Mouse (Mus musculus) heart, adult 8-10 months (tissue): ENCODE data around the gene Nedd4. TPM values are rescaled to one million over a fixed set of nuclear protein-coding genes. Genes with fewer than 3 reads are reported as not detected.

Experiments used
- DNase-seq: peaks from one replicate; pipeline ENCODE4 v3.0.0; 2022; ENCODE audit warnings: low spot score
- total RNA-seq, 4 experiments: library from RNA; stranded (reverse); gene quantifications; 2 replicates each; pipeline ENCODE4 v1.2.4; 2022

Nedd4 gene
- total RNA-seq, 4 experiments from 2014 or later = 344 to 366 (median 354) TPM

GRCm38 (mm10) chr9:72721221-72721620 lies 59.1 kb downstream of the Nedd4 start:
- no peak for DNase-seq

- peak; percentile 53 for DNase-seq
These were observed 60.5 kb downstream of the Nedd4 start for GRCm38 (mm10) chr9:72722622-72723021.

GRCm38 (mm10) chr9:72724491-72725221 lies 62.5 kb downstream of the Nedd4 start:
- DNase-seq = no peak

- DNase-seq = peak; percentile 41
These were observed 71.8 kb downstream of the Nedd4 start for GRCm38 (mm10) chr9:72733966-72734365.

- no peak for DNase-seq
These were observed 73.8 kb downstream of the Nedd4 start for GRCm38 (mm10) chr9:72735822-72736410.

GRCm38 (mm10) chr9:72741206-72741605 lies 79.1 kb downstream of the Nedd4 start:
- no peak for DNase-seq

GRCm38 (mm10) chr9:72746278-72746677 lies 84.1 kb downstream of the Nedd4 start:
- no peak for DNase-seq

- DNase-seq = no peak
These were observed 88.1 kb downstream of the Nedd4 start for GRCm38 (mm10) chr9:72750272-72750671.

- no peak for DNase-seq
These were observed 90.5 kb downstream of the Nedd4 start for GRCm38 (mm10) chr9:72752656-72753055.

GRCm38 (mm10) chr9:72753741-72754140 lies 91.6 kb downstream of the Nedd4 start:
- no peak for DNase-seq

- no peak for DNase-seq
These were observed 95.0 kb downstream of the Nedd4 start for GRCm38 (mm10) chr9:72757143-72757542.

GRCm38 (mm10) chr9:72758705-72759131 lies 96.6 kb downstream of the Nedd4 start:
- no peak for DNase-seq

GRCm38 (mm10) chr9:72763050-72763718 lies 101.0 kb downstream of the Nedd4 start:
- DNase-seq = peak; percentile 43

GRCm38 (mm10) chr9:72766789-72767349 lies 104.7 kb downstream of the Nedd4 start:
- peak; percentile 85 for DNase-seq

GRCm38 (mm10) chr9:72775022-72775421 lies 112.9 kb downstream of the Nedd4 start:
- no peak for DNase-seq

GRCm38 (mm10) chr9:72779004-72779403 lies 116.9 kb downstream of the Nedd4 start:
- DNase-seq = no peak

- DNase-seq = no peak
These were observed 117.6 kb downstream of the Nedd4 start for GRCm38 (mm10) chr9:72779733-72780132.

- no peak for DNase-seq
These were observed 118.5 kb downstream of the Nedd4 start for GRCm38 (mm10) chr9:72780694-72781093.

GRCm38 (mm10) chr9:72781466-72781865 lies 119.3 kb downstream of the Nedd4 start:
- DNase-seq = no peak

GRCm38 (mm10) chr9:72782121-72782520 lies 120.0 kb downstream of the Nedd4 start:
- DNase-seq = no peak

- no peak for DNase-seq
These were observed 125.6 kb downstream of the Nedd4 start for GRCm38 (mm10) chr9:72787732-72788131.

- no peak for DNase-seq
These were observed 128.5 kb downstream of the Nedd4 start for GRCm38 (mm10) chr9:72790530-72791212.
